Mouse (Mus musculus) liver, adult 2 months (tissue): ENCODE results near the gene Ssmem1.

ENCODE experiments used
- CTCF ChIP-seq: fragments of 200-500 bp; IDR thresholded peaks from 2 replicates; pipeline ENCODE4 v1.5.1; 2011; ENCODE audit warnings: low read depth, low read length, control low read depth
- POLR2A ChIP-seq: fragments of 200-500 bp; IDR thresholded peaks from 2 replicates; pipeline ENCODE4 v1.6.1; 2011; ENCODE audit warnings: low read length, control low read depth; ENCODE audit not compliant: insufficient read depth; ENCODE audit errors: extremely low read depth

GRCm38 (mm10) chr6:30538240-30538639, 28.6 kb downstream of the Ssmem1 start:
- TF ChIP-seq CTCF (no peak), POLR2A (no peak)
